Mouse (Mus musculus) neural tube, embryonic 15.5 days (tissue): ENCODE data around the gene Pafah1b3. TPM values are rescaled to one million over a fixed set of nuclear protein-coding genes. Genes with fewer than 3 reads are reported as not detected.
"Not testable (repeated sequence)": the region's sequence is repeated elsewhere in the genome, so short reads cannot be mapped to it uniquely, and the experiment has no call there.

Experiments used
- ATAC-seq: fragments of 200-750 bp; cut with Nextera tagmentation; 2 replicates; pipeline ENCODE4 v1.8.0; 2017; ENCODE audit warnings: mild to moderate bottlenecking, moderate TSS enrichment, moderate library complexity; ENCODE audit not compliant: low FRiP score
- H3K27ac ChIP-seq: fragments of 300-500 bp; sonication (generic); replicated peaks from 2 replicates; pipeline ENCODE4 v1.5.1; 2015; ENCODE audit warnings: mild to moderate bottlenecking, inconsistent platforms
- H3K27me3 ChIP-seq: fragments of 300-500 bp; sonication (generic); replicated peaks from 2 replicates; pipeline ENCODE4 v1.6.1; 2015; ENCODE audit warnings: inconsistent platforms
- H3K36me3 ChIP-seq: fragments of 300-500 bp; sonication (generic); 2 replicates; pipeline ENCODE4 v1.6.1; 2015; ENCODE audit warnings: inconsistent platforms
- H3K4me1 ChIP-seq: fragments of 300-500 bp; sonication (generic); 2 replicates; pipeline ENCODE4 v1.6.1; 2015; ENCODE audit warnings: inconsistent platforms
- H3K4me2 ChIP-seq: fragments of 300-500 bp; sonication (generic); 2 replicates; pipeline ENCODE4 v1.6.1; 2015; ENCODE audit warnings: inconsistent platforms, mild to moderate bottlenecking, moderate library complexity
- H3K4me3 ChIP-seq: fragments of 300-500 bp; sonication (generic); replicated peaks from 2 replicates; pipeline ENCODE4 v1.5.1; 2015; ENCODE audit warnings: mild to moderate bottlenecking, inconsistent platforms
- H3K9ac ChIP-seq: fragments of 300-500 bp; sonication (generic); replicated peaks from 2 replicates; pipeline ENCODE4 v1.6.1; 2015; ENCODE audit warnings: mild to moderate bottlenecking, inconsistent platforms
- H3K9me3 ChIP-seq: fragments of 300-500 bp; sonication (generic); replicated peaks from 2 replicates; pipeline ENCODE4 v1.6.1; 2016; ENCODE audit warnings: inconsistent platforms
- WGBS: fragments of 180-500 bp; shearing (Covaris S2); methylation state at CpG from one replicate; pipeline ENCODE4 v1.1.7; 2015; ENCODE audit warnings: mixed read lengths; 5-methylcytosine and 5-hydroxymethylcytosine counted together
- polyA plus RNA-seq: library from polyadenylated mRNA; unstranded; fragments of >200 nt; fragmentation: Nextera tagmentation; extraction: Ambion mirVana; gene quantifications from 2 replicates; pipeline ENCODE4 v1.2.1, GENCODE M21; 2015

Gene Pafah1b3
- 458 and 569 TPM in 2 replicates for polyA plus RNA-seq

GRCm38 (mm10) chr7:25297454-25298325 lies at the start of gene Pafah1b3:
Pafah1b3 (minus strand) TSS chr7:25297986.
- peak within 1 kb of the TSS; percentile 84 for H3K9ac ChIP-seq
- H3K9me3 ChIP-seq = no peaks in the 10 kb centered on the region
- ATAC-seq = peak; percentile 93
- H3K4me1 ChIP-seq = peaks cover 39% of the 10 kb centered on the region
- peaks cover 35% of the 10 kb centered on the region for H3K36me3 ChIP-seq
- under 1% methylated on average over 50 of the region's 52 CpGs for WGBS
- no peaks in the 10 kb centered on the region for H3K27me3 ChIP-seq
- peak within 1 kb of the TSS; percentile 79 for H3K4me3 ChIP-seq
- H3K27ac ChIP-seq = peak within 1 kb of the TSS; percentile 98
- peak within 1 kb of the TSS; percentile 66 for H3K4me2 ChIP-seq

GRCm38 (mm10) chr7:25341000-25341784 lies 43.4 kb upstream of the Pafah1b3 start:
- Histone ChIP-seq H3K27ac (no peak overlapping the region), H3K4me1 (no peaks in the 10 kb centered on the region), H3K4me2 (no peak overlapping the region), H3K9ac (0 out of 2 replicates have a peak overlapping the region, but pooled peaks have one; percentile 1), H3K36me3 (peaks cover 82% of the 10 kb centered on the region), H3K9me3 (no peaks in the 10 kb centered on the region), H3K4me3 (no peak overlapping the region), H3K27me3 (no peaks in the 10 kb centered on the region)
- WGBS = 74% methylated on average over 20 of the region's 20 CpGs
- peak; percentile 53; the same call in 1 of the 2 replicates for ATAC-seq

- 88% methylated on average over 9 of the region's 9 CpGs for WGBS
Observed at GRCm38 (mm10) chr7:25339329-25339728, 41.5 kb upstream of the Pafah1b3 start.

GRCm38 (mm10) chr7:25334472-25334871 lies 36.7 kb upstream of the Pafah1b3 start:
- H3K27ac ChIP-seq = no peak overlapping the region

More at GRCm38 (mm10) chr7:25339329-25339728, 41.5 kb upstream of the Pafah1b3 start:
- no peak for ATAC-seq
- Histone ChIP-seq H3K27ac (no peak overlapping the region), H3K9ac (no peak overlapping the region), H3K27me3 (no peaks in the 10 kb centered on the region), H3K4me3 (no peak overlapping the region), H3K4me2 (no peak overlapping the region), H3K4me1 (no peaks in the 10 kb centered on the region), H3K9me3 (no peaks in the 10 kb centered on the region), H3K36me3 (peaks cover 86% of the 10 kb centered on the region)

GRCm38 (mm10) chr7:25333596-25334307 lies 36.0 kb upstream of the Pafah1b3 start:
- Histone ChIP-seq H3K9me3 (no peaks in the 10 kb centered on the region), H3K36me3 (peaks cover 77% of the 10 kb centered on the region), H3K4me3 (no peak overlapping the region), H3K27ac (no peak overlapping the region), H3K4me2 (no peak overlapping the region), H3K4me1 (no peaks in the 10 kb centered on the region), H3K9ac (no peak overlapping the region), H3K27me3 (no peaks in the 10 kb centered on the region)
- WGBS = 38% methylated on average over 16 of the region's 16 CpGs
- ATAC-seq = no peak

More at GRCm38 (mm10) chr7:25334472-25334871, 36.7 kb upstream of the Pafah1b3 start:
- H3K36me3 ChIP-seq = peaks cover 78% of the 10 kb centered on the region
- H3K4me3 ChIP-seq = no peak overlapping the region
- H3K9me3 ChIP-seq = no peaks in the 10 kb centered on the region
- 0 out of 2 replicates have a peak, but pooled peaks have one; percentile 5 for ATAC-seq
- H3K9ac ChIP-seq = no peak overlapping the region
- H3K4me1 ChIP-seq = no peaks in the 10 kb centered on the region
- no peak overlapping the region for H3K4me2 ChIP-seq
- H3K27me3 ChIP-seq = no peaks in the 10 kb centered on the region
- 80% methylated on average over 12 of the region's 12 CpGs for WGBS

DNA sequence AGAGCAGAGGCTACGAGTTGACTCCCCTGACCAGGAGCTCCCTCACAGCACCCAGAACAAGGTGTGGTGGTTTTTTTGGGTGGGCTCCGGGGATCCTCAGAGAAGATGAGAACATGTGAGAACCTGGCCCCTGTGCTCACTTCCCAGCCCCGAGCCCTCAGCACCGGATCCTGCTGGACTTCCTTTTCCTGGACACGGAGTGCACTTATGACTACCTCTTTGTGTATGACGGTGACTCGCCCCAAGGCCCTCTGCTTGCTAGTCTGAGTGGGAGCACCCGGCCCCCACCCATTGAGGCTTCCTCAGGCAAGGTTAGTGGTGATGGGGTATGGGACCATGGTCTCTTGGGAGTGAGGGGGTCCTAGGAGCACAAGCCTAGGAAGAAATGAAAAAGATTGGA lies 28.4 kb upstream of the Pafah1b3 start:
- H3K27me3 ChIP-seq = no peaks in the 10 kb centered on the region
- 88% methylated on average over 8 of the region's 8 CpGs for WGBS
- peaks cover 31% of the 10 kb centered on the region for H3K36me3 ChIP-seq
- H3K9me3 ChIP-seq = no peaks in the 10 kb centered on the region
- no peak overlapping the region for H3K27ac ChIP-seq
- no peak for ATAC-seq
- H3K4me2 ChIP-seq = no peak overlapping the region
- H3K4me1 ChIP-seq = peaks cover 10% of the 10 kb centered on the region
- H3K9ac ChIP-seq = no peak overlapping the region
- no peak overlapping the region for H3K4me3 ChIP-seq

- not testable (repeated sequence) for H3K9me3 ChIP-seq, H3K9ac ChIP-seq, H3K27ac ChIP-seq, ATAC-seq, H3K4me2 ChIP-seq, H3K27me3 ChIP-seq, H3K4me3 ChIP-seq
- H3K36me3 ChIP-seq = peaks cover 23% of the 10 kb centered on the region
- WGBS = 96% methylated on average over 6 of the region's 6 CpGs
- peaks cover 15% of the 10 kb centered on the region for H3K4me1 ChIP-seq
Observed at GRCm38 (mm10) chr7:25325431-25325830, 27.6 kb upstream of the Pafah1b3 start.

DNA sequence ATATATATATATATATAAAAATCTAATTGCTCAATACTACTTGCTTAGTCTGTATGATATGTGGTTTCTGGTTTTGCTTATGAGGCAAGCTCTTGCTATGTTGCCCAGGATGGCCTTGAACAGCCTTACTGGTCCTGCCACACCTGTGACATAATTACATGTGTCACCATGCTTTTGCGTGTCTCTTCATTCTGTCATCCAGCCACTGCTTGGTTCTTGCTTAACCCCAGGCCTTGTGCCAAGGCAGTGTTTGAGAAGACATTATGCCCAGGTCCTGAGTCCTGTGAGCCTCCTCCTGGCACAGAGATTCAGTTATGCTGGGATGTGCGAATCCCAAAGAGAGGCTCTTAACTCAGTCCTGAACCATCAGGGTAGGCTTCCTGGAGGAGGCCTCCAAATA lies 25.4 kb upstream of the Pafah1b3 start:
- no peak overlapping the region for H3K27ac ChIP-seq
- peaks cover 9% of the 10 kb centered on the region for H3K36me3 ChIP-seq
- H3K9me3 ChIP-seq = no peaks in the 10 kb centered on the region
- H3K27me3 ChIP-seq = no peaks in the 10 kb centered on the region
- whole genome bisulfite sequencing = 93% methylated on average over 2 of the region's 2 CpGs
- no peak overlapping the region for H3K4me2 ChIP-seq
- H3K4me1 ChIP-seq = peaks cover 24% of the 10 kb centered on the region
- ATAC-seq = no peak
- no peak overlapping the region for H3K4me3 ChIP-seq
- no peak overlapping the region for H3K9ac ChIP-seq

GRCm38 (mm10) chr7:25322058-25322484 lies 24.3 kb upstream of the Pafah1b3 start:
- Histone ChIP-seq H3K27me3 (no peaks in the 10 kb centered on the region), H3K4me3 (no peak overlapping the region), H3K36me3 (peaks cover 3% of the 10 kb centered on the region; the same call in 1 of the 2 replicates), H3K27ac (no peak overlapping the region; the same call in 1 of the 2 replicates), H3K4me1 (peaks cover 35% of the 10 kb centered on the region), H3K4me2 (peak overlapping the region; percentile 15; the same call in 1 of the 2 replicates), H3K9ac (no peak overlapping the region), H3K9me3 (no peaks in the 10 kb centered on the region)
- 10% methylated on average over 6 of the region's 6 CpGs for WGBS
- ATAC-seq = no peak

DNA sequence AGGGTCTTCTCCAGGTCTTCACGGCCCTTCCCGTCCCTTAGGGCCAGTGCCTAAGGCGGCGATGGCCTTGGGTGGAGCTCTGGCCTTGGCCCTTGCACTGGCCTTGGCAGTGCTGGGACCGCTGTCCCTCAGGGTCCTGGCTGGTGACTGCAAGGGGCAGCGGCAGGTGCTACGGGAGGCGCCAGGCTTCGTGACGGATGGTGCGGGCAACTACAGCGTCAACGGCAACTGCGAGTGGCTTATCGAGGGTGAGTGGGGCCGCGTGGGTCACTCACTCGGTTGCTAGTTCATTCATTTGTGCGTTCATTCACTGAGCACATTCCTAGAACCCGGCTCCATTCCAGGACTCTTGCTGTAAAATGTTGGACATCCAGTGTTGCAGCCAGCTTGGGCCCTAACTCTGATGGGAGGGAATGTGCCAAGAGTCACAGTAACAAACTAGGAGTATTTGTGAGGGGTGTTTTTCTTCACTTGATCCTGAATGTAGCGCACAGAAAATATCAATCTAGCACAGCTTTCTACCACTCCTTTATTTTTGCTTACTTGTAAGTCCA lies 19.7 kb upstream of the Pafah1b3 start:
- peak overlapping the region; percentile 59 for H3K4me3 ChIP-seq
- WGBS = 12% methylated on average over 21 of the region's 21 CpGs
- H3K4me2 ChIP-seq = peak overlapping the region; percentile 97
- H3K27ac ChIP-seq = peak overlapping the region; percentile 89
- peaks cover 3% of the 10 kb centered on the region; the same call in 1 of the 2 replicates for H3K36me3 ChIP-seq
- peaks cover 22% of the 10 kb centered on the region for H3K27me3 ChIP-seq
- H3K9me3 ChIP-seq = no peaks in the 10 kb centered on the region
- ATAC-seq = no peak
- peaks cover 53% of the 10 kb centered on the region for H3K4me1 ChIP-seq
- H3K9ac ChIP-seq = peak overlapping the region; percentile 80
